Mouse (Mus musculus) heart, adult 2 months (tissue): ENCODE measurements at regions not wholly inside any gene's neighbourhood (a gene's known extent, or its start where the extent isn't known, plus 50 kb on each side); places are given as distances from the start of the nearest gene placed in this dataset.

Source experiments
- CTCF ChIP-seq: fragments of 200-600 bp; IDR thresholded peaks from 2 replicates; pipeline ENCODE4 v1.8.1; 2022; ENCODE audit warnings: antibody characterized with exemption, mild to moderate bottlenecking, moderate library complexity
- POLR2A ChIP-seq: fragments of 200-500 bp; IDR thresholded peaks from 2 replicates; pipeline ENCODE4 v1.6.1; 2011; ENCODE audit warnings: mild to moderate bottlenecking, low read depth, low read length, control low read depth; ENCODE audit not compliant: insufficient read depth

- TF ChIP-seq CTCF (no peak), POLR2A (no peak)
Observed at GRCm38 (mm10) chr2:78309361-78309760, 363.2 kb upstream of the Cwc22 start.
